Mouse (Mus musculus): ENCODE measurements around the gene Tmcc1.
A peak's percentile ranks its signal among the peaks of the same experiment; 100 is the strongest.
"Not testable (repeated sequence)": the region's sequence is repeated elsewhere in the genome, so short reads cannot be mapped to it uniquely, and the experiment has no call there.

Gene Tmcc1

DNA sequence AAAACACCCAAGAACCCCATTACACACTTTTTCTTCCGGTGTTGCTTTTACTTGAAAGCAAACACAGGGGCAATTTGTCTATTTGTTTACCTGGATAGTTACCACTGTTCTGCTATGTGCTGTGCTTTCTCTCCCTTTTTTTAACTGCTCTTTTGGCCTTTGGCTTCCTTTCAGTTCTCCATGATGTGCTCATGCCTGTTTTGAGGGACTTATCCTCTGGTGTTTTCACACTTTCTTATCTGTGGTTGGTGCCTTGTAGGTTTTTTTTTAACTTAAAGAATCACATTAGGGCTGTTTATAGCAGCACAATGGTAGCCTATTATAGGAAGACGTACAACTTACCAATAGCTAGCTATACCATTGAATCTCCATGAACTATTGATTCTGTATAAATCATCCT lies 51.6 kb downstream of the Tmcc1 start:
- DNase-seq = no peak

DNA sequence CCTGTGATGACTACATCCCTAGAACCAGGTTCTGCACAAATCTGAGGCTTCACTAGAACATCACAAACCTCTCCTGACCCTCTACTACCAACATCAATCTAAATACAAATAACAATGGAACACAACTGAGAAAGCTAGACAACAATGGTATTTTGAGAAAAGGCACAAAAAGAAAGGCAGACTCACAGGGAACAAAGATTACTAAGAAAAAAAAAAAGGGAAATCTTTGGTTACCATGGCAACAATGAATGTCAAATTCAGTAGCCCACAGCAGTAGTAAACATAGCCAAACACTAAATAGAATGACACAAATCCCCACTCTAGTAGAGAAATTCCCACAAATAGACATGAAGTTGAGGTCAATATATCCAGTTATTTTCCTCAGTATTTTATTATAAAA lies 52.5 kb downstream of the Tmcc1 start:
- no peak for DNase-seq

DNA sequence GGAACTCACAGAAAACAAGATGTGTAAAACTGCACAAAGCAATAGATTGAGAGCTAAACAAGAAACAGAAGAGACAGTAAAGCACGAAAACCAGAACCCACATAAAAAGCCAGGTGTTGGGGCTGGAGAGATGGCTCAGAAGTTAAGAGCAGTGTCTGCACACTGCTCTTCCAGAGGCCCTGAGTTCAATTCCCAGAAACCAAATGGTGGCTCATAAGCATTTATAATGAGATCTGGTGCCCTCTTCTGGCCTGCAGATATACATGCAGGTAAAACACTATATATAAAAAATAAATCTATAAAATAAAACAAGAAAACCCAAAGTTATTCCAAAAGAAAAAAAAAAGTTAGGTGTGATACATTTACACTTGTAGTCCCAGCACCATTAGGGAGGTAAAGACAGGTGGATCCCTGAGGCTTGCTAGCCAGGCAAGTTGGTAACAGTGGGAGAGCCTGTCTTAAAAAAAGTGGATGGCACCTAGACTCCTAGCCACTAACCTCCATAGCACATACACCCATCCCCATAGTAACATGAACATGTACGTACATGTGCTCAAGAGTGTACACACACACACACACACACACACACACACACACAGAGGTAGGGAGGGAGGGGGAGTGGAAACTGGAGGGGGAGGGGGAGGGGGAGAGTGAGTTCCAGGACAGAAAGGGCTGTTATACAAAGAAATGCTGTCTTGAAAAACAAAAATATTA lies 54.0 kb downstream of the Tmcc1 start:
- peak; percentile 40 to 48 for DNase-seq

DNA sequence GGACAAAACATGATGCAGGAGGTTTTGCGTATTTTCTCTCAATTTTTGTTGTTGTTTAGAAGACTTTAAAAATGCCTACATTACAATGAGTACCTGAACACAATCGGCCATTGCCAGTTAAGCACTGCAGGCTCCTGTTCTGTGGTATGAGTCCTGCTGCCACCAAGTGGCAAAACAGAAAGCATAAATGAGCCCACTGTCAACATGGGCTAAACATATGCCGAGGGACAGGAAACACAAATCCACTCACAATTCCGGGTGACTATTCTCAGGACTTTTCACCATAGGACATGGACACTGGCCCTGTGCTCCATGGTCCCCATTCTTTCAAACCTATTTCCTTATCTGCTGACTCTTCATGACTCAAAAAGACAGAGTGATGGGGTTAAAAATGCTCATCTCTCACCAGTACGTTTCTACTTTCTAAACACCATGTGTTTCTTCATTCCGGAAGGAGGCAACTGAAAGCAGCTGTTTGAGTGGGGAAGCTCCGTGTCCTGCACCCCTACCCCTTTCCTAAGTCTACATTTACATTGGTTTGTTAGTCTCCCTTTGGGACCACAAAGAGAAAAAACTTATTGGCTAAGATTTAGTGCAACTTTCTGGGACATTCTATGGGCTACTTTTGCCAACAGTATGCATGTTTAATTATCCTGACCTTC lies 57.2 kb downstream of the Tmcc1 start:
- peak; percentile 12 to 23 for DNase-seq

DNA sequence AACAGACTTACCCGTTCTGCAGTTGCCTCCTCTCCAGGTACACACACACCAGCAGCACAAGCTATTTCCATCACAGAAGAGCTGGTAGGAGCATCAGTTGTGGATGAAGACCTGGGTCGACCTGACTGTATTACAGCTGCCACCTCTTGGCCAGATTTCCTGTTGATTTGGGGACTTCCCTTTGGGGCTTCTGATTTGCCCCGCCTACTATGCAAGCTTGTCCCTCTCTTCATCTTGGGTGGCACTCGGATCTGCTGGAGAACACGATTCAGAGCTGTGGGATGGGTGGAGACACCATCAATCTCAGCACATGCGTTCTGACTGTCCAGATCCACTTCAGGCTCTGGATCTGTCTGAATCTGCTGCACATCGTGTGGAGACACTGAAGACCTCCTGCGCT lies 59.5 kb downstream of the Tmcc1 start:
- no peak for DNase-seq

DNA sequence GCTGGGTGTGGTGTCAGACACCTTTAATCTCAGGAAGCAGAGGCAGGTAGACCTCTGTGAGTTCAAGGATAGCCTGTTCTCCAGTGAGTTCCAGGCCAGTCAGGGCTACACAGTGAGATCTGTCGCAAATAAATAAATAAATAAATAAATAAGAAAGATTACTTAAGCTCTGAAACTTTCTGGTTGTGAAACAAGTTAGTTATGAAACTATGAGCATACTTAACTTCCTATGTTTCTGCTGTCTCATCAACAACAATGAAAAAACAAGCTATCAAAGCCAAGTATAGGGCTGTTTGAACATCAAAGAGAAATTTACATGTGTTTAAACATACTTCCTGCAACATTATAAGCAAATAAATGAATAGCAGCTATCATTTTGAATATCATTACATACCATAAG lies 61.5 kb downstream of the Tmcc1 start:
- no peak for DNase-seq

DNA sequence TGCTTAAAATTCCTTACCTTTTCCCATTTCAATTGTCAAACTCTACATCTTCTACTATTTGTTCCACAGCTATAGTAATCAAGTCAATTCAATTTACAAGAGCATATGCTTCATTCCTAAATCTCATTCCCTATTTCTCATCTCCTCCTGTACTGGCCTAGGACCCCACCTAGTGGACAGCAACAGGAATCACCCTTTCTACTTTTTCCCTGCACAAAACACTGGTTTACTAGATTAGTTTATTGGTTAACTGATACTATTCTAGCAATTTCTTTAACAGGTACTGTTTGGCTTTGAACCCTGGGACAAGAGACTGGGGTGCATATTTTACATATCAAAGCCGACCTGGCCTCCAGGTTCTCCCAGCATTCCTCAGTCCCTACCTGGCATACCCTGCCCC lies 64.6 kb downstream of the Tmcc1 start:
- DNase-seq = peak in 1 of 2 experiments; percentile 9

DNA sequence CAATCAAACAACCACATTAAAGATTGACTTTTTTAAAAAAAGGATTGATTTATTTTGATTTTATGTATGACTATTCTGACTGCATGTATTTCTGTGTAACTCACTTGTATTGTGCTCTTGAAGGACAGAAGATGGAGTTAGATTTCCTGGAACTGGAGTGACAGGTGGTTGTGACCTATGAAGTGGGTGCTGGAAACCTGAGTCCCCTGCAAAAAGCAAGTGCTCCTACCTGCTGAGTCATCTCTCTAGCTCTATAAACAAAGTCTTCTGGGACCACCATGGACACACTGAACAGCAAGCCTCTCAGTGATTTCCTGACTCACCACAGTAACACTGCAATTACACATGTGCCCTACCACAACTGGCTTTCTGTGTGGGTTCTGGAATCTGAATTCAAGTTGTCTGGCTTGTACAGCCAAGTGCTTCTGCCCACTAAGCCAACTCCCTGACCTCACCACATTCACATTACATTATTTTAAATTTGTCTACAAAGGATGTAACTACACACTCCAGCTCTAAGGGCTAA lies 65.3 kb downstream of the Tmcc1 start:
- no peak for DNase-seq

DNA sequence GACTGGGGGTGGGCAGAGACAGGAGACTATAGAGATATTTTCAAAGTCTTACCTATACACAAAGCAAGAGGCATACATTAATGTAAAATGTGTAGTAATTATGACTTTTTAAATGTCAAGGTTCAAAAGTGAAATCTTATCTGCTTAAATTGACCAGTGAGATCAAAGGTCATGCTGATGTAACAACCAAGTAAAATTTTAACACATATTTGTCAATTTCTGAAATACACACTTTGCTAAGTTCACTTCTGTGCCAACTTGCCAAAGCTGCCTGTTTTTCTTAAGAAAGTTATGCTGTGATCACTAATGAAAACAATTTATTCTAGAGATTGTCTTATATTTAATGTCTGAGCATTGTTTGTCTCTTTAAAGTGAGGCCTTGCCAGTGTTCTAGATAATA lies 66.7 kb downstream of the Tmcc1 start:
- no peak for DNase-seq

DNA sequence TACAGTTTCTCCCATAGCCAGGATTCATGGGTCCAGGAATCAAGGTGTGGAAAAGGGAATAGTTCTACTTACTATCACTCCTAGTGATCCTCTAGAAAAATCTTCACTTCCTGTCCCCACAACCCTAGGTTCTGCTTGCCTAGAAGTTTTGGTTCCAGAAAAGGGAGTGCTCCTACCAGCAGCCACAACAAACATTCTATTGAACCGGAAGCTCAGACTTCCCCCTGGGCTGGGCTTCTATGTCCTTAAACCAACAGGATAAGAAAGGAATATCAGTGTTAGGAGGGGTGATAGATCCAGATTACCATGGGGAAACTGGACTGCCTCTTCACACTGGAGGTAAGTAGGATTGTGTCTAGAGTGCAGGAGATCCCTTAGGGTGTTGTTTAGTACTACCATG lies 70.4 kb downstream of the Tmcc1 start:
- DNase-seq = no peak

DNA sequence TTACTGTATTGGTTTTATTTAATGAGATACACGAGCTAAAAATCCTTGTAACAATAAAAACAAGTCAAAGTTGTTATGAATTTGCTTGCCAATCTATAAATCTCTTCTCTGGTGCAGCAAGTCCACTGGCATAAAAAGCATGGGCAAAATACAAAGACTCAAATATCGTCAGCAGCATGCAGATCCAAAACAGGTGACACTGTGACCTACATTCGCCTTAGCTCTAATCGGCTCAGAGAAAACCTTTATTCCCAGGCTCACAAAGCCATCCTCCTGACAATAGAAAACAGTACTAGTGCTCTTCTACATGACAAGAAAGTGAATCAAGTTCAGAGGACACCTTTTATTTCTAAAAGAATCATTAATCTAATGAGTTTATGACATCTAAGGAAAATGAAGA lies 73.6 kb downstream of the Tmcc1 start:
- no peak for DNase-seq

DNA sequence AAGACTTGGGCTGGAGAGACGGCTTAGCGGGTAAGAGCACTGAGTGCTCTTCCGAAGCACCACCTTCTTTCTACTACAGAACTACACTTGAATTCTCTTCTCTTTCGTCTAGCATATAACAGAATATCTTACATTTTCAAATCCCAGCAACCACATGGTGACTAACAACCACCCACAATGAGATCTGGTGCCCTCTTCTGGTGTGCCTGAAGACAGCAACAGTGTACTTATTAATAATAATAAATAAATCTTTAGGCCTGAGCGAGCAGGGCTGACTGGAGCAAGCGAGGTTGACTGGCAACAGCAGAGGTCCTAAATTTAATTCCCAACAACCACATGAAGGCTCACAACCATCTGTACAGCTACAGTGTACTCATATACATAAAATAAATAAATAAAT lies 76.7 kb downstream of the Tmcc1 start:
- not testable (repeated sequence) for DNase-seq

DNA sequence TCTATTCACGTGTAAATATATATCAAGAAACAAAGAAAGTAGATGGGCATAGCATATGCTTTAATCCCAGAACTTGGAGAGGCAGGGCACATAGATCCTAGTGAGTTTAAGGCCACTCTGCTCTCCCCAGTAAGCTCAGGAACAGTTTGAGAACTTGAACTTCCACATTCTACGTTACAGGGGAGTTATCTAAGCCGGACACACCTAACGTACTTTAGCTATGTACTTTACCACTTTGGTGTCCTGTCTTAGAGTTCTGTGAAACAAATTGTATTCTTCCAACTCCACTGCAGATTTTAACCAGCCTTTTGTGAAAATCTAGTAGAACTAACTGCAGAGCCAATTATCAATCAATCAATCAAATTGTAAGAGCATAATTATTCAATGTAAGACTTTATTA lies 82.7 kb downstream of the Tmcc1 start:
- no peak for DNase-seq

DNA sequence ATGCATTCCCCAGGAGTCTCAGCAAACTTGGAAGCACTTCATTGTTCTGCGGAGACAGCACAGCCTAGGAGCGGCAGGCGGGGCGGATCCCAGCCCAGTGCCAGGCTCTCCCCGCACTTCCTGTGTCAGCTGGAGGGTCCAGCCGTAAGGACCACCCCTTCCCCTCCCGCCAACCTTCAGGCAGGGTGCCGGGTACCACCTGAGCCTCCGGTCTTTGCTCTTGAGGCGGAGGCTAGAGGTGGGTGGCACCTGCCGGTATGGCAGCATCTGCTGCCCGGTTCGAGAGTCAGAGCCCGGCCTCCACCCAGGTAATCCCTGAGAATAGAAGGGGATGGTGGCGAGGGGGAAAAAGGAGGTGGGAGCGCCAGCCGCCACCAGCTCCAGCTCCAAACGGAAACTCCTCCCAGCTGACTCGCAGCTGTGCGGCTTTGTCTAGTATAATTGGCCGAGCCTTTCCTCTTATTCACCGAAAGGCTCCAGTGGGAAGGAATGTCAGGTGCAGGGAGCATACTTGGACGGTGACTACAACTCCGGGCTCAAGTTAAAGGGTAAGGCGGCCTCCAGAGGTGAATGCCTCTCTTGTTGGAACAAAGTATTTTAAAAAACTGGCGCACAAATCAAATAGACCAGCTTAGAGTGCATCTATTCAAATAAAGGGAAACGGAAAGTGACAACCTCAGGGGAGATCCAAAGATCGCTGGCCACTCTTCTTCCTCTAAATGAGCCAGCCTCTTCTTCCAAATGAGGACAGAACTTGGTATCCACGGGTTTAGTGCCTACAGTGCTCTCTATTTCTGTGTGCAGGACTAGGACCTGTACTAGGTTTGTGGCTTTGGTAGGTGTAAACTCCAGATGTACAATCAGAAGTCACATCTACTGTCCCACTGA lies 85.6 kb downstream of the Tmcc1 start:
- DNase-seq = peak; percentile 5 to 11

DNA sequence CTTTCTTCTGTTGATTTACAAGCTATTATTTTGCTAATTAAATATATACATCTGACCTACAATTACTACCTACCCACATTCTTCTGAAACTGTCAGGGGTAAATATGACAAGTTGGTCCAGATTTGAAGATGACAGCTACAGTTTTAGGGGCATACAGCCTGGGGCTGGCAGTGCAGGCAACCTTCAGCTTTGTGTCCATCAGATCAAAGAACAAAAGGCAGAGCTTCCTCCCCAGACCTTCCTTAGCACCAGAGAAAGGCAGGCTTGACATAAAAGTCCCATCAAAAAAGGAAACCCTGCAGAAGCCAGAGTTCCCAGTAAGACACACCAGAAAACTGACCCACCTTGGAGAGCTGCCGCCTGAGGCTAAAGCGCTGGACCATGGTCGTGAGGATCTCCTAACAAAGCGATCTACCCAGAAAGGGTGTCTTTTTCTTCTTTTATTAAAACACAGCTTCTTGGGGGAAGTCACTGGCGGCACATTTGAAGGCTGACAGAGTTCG lies 86.3 kb downstream of the Tmcc1 start:
- no peak for DNase-seq

DNA sequence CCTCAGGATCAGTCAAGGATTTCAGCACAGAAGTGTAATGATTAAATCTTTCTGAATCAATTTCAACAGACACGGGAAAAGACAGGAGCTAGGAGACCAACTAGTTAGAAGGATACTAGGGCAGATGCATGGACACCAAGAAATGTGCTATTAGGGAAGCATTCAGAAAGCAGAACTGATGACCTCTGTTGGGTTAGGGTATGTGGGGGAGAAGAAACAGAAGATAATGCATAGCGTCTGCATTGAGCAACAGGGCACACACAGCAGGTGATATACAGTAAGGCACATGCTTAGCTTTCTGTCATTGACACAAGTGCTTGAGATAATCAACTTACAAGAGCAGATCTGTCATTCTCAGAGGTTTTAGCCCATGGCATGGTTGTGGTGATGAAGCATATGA lies 95.7 kb downstream of the Tmcc1 start:
- no peak for DNase-seq

DNA sequence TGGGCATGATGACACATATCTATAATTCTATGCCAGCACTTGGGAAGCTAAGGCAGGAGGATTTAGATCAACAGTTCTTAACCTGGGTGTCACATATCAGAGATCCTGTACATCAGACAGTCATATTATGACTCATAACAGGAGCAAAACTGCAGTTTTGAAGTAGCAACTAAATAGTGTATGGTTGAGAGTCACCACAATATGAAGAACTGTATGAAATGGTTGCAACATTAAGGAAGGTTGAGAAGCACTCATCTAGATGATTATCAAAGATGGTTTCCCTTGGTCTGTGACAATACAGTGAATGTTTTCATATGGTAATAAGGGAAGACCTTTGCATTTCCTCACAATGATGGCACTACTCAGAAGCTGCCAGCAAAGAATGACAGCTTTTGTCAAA lies 103.9 kb downstream of the Tmcc1 start:
- DNase-seq = no peak

DNA sequence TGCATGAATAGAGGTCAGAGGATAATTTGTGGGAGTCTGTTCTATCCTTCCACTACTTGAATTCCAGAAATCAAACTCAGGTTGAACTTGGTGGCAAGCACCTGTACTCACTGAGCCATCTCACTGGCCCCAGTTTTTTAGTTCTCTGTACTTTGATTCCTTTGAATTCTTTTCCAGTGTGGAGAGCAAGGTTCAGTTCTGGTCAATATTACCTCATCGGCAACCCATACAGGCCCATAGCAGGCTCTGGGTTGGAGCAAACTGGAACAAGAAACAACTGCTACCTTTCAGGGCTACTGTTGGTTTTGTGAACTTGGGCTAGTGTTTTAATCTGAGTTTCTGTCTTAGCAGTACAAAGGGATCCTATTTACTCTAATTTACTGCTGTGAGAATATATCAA lies 107.2 kb downstream of the Tmcc1 start:
- no peak for DNase-seq

DNA sequence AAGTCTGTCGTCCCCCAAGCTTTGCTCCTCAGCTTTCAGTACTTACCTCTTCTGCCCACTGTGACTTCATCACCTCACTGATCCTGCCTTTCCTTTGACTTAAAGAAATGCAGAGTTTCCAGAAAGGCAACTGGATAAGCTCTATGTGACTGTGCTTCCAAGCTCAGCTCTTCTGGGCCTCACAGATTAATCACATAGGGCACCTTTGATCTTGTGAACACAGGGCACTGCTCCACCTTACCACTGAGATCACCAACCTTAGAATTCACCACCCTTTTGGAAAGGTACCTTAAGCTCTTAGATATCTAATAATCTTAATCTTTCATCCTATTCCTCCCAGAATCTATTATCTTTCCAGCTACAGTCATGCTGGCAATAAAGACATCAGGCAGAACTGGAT lies 111.0 kb downstream of the Tmcc1 start:
- DNase-seq = no peak

DNA sequence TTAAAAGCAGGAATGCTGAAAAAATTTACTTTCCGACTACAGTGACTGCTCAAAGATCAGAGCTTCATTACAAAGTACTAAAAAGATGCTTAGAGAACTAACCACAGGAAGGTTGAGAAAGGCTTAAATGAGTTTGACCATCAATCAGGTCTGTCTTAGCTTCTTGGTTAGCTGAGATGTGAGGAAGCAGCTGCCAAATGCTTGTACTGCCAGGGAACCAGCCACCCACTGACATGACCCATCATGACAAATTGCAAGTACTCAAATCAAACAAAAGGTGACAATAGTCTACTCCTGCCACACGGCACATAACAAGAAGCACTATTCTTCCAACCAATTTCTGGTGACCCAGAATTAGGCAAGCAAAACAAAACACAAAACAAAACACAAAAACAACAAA lies 111.9 kb downstream of the Tmcc1 start:
- DNase-seq = no peak

DNA sequence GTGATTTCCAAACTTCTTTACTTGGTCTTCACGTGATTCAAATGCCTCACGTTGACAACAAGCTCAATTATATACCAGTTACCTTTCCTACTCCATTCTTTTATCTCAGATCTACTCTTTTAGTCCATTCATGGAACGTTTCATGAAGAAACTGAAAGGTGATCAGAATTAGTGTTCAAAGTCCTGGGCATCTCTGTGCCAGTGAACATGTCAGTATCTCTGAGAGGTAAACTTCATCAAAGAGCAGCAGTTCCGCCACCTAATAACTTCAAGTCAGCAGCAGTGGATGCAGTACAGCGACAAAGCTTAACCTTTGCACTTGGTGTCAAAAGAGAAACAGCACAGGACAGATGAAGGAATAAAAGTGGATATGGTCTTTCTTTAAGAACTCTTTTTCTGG lies 112.5 kb downstream of the Tmcc1 start:
- no peak for DNase-seq

DNA sequence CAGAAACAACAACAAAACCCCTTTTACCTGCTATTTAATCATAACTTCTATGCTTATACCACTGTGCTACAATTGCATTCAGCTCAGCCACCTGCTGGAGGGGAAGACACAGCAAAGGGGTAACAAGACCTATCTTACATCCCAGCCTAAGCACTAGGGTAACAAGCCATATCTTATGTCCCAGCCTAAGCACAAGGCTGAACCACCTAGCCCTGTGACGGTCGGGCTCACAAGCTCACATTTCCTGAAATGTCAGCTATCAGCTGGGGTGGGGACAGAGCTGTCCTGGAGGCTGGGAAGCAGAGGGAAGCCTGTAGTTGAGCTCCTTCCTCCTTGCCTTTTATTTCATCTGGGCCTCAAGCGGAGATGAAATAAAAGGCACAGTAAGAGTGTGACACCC lies 115.7 kb downstream of the Tmcc1 start:
- no peak for DNase-seq

DNA sequence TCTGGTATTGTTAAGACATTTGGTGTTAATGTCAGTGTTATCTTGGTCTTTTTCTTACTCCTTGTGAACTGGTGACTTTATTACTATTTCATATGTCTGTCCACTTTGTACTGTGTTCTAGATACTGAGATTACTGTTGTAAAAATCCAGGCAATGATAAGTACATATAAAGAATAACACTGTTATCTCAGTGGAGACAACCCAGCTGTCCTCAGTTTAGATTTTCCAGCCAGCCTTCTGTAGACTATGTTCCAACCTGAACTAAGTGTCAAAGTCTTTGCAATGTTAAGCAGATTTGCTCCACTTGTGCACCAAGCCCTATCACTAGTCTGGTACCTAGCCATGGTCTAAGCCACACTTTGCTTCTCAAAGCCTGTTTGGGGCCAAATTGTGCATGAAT lies 118.4 kb downstream of the Tmcc1 start:
- no peak for DNase-seq

DNA sequence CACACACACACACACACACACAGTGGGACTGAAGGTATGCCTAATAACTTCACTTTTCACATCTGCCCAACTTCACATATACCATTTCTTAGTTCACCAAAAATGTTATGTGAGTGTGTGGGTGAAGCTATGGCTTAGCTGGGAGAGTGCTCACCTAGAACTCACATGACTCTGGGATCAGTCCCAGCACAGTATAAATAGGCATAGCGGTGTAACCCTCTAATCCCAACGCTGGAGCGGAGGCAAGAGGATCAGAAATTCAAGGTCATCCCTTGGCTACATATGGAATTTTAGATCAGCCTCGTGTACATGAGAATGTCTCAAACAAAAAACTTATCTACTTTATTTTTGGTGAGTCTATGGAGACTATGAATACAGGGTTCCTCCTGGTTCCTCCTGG lies 119.7 kb downstream of the Tmcc1 start:
- no peak for DNase-seq

Data from B cell, adult 2 months (primary cell).